Mouse (Mus musculus): ENCODE data around the gene Mreg. TPM values are rescaled to one million over a fixed set of nuclear protein-coding genes. Genes with fewer than 3 reads are reported as not detected.

The Mreg gene
- polyA plus RNA-seq, 1 experiment from 2014 or later: 4.2 TPM

DNA sequence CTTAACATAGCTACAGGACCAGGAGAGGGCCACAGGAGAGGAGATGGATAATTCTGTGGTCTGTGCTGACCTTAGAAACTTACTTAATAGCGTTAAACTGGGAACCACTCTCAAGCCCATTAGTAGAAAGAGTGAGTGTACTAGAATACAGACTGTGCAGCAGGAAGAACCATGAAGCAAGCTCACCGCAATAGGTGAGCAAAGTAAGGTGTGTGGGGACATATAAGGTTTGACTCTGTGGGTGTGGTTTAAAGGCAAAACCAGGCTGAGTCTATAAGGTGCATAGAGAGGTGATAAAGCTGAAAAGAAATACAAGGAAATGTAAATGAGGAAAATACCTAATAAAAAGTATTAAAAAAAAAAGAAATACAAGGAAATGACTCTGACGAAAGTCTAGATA lies 11.0 kb downstream of the Mreg start:
- Histone ChIP-seq H3K36me3 (no peaks in the 10 kb centered on the region), H3K4me3 (no peak overlapping the region), H3K9me3 (no peaks in the 10 kb centered on the region), H3K4me1 (peaks cover 17% of the 10 kb centered on the region), H3K27me3 (ENCODE audit: insufficient read depth, poor library complexity, severe bottlenecking) (no peaks in the 10 kb centered on the region), H3K27ac (no peak overlapping the region)
- no peak for DNase-seq (ENCODE audit: low spot score)
- WGBS: 87% methylated on average over 3 of the region's 3 CpGs

DNA sequence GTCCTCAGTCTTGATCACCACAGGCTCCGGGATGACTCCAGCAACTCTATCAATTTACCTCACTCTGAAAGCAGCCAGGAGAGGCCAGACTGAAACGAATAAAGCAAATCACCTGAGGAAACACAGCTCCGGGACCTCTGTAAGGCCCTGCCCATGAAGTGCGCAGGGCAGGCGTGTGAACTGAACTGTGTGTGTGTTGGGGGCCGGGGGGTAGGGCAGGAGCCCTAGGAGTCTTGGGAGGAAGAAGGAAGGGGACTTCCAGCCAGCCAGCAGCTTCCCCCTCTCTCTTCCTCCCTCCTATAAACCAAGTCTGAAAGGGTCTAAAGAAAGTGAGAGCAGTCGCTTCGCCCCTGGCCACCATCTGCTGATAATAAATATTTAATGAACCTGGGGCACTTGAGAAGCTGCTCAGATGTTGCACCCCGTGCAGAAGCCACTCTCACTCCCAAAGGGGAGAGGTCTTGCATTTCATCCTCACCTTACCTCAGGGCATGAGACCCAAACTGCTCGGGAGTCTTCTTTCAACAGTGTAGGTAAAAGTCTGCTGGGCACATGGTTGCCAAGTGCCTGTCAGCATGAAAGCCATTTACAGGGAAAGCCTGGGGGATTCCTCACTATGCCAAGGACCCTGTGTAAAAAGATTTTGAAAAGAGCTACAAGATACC lies 13.8 kb downstream of the Mreg start:
- DNase-seq (ENCODE audit: low spot score): no peak
- Histone ChIP-seq H3K4me3 (no peak overlapping the region), H3K4me1 (peaks cover 17% of the 10 kb centered on the region), H3K27me3 (ENCODE audit: insufficient read depth, poor library complexity, severe bottlenecking) (no peaks in the 10 kb centered on the region), H3K36me3 (no peaks in the 10 kb centered on the region), H3K27ac (no peak overlapping the region), H3K9me3 (no peaks in the 10 kb centered on the region)
- WGBS: 86% methylated on average over 10 of the region's 10 CpGs

DNA sequence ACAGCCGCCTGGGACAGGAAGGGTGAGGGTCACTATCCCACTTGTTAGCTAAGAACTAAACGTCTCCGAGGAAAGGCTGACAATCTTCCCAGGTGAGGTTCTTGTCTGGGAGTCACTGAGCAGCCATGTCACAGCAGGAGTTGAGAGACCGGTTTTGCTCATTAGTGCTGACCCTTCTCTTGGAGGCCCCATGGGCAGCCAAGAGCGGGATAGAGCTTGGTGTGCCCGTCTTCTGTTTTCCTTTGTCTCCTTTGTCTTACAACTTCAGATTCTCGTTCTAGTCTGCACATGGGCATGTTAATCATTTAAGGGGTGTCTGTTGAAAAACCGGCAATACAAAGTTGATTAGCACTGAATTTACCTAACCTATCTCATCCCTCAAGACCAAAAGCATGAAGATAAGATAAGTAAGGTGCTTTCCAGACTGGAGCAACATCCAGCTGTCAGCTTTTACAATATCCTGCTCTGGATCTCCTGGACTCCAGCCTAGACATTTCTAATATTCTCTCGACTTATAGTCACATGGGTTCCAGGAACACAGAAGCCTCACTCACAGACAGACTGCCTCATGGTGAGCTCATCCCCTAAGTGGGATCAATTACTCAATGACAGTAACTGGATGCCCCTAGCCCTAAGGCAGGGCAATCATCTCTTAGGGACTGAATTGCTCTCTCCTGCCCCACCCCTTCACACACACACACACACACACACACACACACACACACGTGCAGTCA lies 15.3 kb downstream of the Mreg start:
- DNase-seq (ENCODE audit: low spot score): no peak
- H3K27ac ChIP-seq: no peak overlapping the region
- no peaks in the 10 kb centered on the region for H3K9me3 ChIP-seq
- no peaks in the 10 kb centered on the region for H3K36me3 ChIP-seq
- H3K4me1 ChIP-seq: peaks cover 17% of the 10 kb centered on the region
- no peaks in the 10 kb centered on the region for H3K27me3 ChIP-seq (ENCODE audit: insufficient read depth, poor library complexity, severe bottlenecking)
- H3K4me3 ChIP-seq: no peak overlapping the region
- 57% methylated on average over 10 of the region's 10 CpGs for WGBS

DNA sequence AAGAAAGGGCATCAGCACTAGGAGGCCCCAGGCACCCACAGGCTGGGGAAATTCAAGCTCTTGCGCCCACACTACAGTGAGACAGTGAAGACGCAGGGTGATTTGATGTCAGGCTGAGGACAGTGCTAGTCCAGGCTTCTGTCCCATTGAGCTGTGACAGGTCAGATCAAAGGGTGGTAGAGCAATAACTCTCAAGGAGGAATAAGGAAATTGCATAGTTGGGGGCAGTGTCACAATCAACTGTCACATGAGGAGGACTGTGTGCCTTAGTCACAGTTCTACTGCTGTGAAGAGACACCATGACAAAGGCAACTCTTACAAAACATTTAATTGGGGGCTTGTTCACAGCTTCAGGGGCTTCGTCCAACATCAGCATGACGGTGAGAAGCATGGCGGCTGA lies 16.0 kb downstream of the Mreg start:
- WGBS: 87% methylated on average over 5 of the region's 5 CpGs

DNA sequence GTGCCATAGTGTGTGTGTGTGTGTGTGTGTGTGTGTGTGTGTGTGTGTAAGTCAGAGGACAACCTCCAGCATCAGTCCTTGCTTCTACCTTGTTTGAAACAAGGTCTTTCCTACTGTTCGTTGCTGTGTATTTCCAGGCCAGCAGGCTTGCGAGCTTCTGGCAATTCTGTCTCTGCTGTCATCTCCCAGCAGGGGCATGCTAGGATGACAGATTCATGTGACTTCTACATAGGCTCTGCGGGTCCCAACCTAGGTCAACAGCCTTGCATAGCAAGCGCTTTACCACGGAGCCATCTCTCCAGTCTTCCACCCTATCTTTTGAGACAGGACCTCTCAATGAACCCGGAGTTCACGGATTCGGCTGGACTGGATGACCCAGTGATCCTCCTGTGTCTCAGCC lies 20.7 kb downstream of the Mreg start:
- H3K9me3 ChIP-seq: no peaks in the 10 kb centered on the region
- 87% methylated on average over 8 of the region's 8 CpGs for WGBS
- no peak overlapping the region for H3K27ac ChIP-seq
- no peak overlapping the region for H3K4me3 ChIP-seq
- DNase-seq (ENCODE audit: low spot score): no peak
- peaks cover 3% of the 10 kb centered on the region; the same call in 1 of the 2 replicates for H3K4me1 ChIP-seq
- H3K27me3 ChIP-seq (ENCODE audit: insufficient read depth, poor library complexity, severe bottlenecking): no peaks in the 10 kb centered on the region
- H3K36me3 ChIP-seq: no peaks in the 10 kb centered on the region

More for the DNA sequence above, 16.0 kb downstream of the Mreg start:
- no peak for DNase-seq (ENCODE audit: low spot score)
- Histone ChIP-seq H3K36me3 (no peaks in the 10 kb centered on the region), H3K4me1 (peaks cover 17% of the 10 kb centered on the region), H3K4me3 (no peak overlapping the region), H3K27me3 (ENCODE audit: insufficient read depth, poor library complexity, severe bottlenecking) (no peaks in the 10 kb centered on the region), H3K9me3 (no peaks in the 10 kb centered on the region), H3K27ac (no peak overlapping the region)

DNA sequence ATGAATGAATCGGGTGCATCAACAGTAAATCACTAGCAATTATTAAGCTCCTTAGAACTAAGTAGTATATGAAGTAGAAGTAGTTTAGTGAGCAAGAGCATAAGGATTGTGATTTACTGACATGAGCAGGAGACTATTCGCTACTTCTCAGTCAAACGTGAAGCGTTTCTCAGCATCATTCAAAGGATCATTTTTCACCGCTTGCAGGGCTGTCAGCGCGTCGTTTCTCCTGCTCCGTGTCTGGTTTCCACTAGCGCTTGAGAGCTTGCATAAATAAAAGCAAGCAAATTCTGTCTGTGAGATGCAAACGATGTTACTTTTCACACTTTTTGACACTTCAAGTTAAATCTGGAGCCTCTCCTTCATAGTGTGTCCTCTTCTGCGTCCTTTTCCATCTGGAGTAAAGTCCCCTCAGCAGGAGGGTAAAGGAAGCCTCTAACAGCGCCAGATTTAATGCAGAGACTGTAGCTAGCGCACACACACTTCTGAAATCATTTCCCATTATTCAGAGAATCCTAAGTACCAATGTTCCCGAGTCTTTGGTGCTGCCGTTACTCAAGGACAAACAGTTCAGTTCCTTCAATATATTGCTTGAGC lies 23.9 kb downstream of the Mreg start:
- Histone ChIP-seq H3K9me3 (no peaks in the 10 kb centered on the region), H3K27me3 (ENCODE audit: insufficient read depth, poor library complexity, severe bottlenecking) (no peaks in the 10 kb centered on the region), H3K27ac (no peak overlapping the region), H3K4me3 (no peak overlapping the region), H3K36me3 (no peaks in the 10 kb centered on the region), H3K4me1 (peaks cover 2% of the 10 kb centered on the region)
- no peak for DNase-seq (ENCODE audit: low spot score)
- WGBS: 71% methylated on average over 16 of the region's 16 CpGs

DNA sequence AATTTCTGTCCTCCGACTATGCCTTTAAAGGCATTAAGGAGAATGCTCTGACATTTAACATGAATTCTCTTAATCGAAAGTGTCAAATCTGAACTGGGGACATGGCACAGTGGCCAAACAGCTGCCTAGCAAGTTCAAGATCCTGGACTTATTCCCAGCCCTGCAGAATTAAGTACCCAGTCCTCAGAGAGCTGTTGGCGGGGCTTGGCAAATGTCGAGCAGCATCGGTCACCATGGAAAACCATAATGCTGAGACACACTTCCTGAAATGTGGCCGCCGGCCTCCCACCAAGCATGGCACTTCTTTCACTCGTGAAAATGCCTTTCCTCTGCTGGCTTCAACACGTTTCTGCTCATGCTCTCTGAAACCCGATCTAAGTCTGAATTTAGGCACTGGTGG lies 24.6 kb downstream of the Mreg start:
- no peak overlapping the region for H3K27ac ChIP-seq

DNA sequence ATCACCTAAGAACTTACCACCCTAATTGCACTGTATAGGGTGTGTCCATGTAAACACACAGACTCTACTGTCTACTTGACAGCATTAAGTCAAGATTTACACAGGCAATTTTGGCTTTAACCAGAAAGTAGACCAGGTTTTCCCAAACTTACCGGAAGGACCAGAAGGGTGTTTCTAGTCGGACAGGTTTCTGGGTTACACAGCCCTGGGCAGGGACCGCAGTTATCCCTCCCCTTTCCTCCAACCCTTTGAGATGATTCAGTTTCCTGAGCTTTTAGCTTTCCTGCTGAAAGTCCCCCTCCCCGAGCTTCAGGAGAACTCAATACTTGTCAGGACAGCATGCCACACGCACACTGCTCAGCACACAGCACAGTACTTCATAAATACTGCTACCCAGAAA lies 26.0 kb downstream of the Mreg start:
- H3K36me3 ChIP-seq: no peaks in the 10 kb centered on the region
- no peaks in the 10 kb centered on the region for H3K9me3 ChIP-seq
- no peak overlapping the region for H3K4me3 ChIP-seq
- no peak for DNase-seq (ENCODE audit: low spot score)
- H3K4me1 ChIP-seq: peaks cover 12% of the 10 kb centered on the region
- no peaks in the 10 kb centered on the region for H3K27me3 ChIP-seq (ENCODE audit: insufficient read depth, poor library complexity, severe bottlenecking)
- 71% methylated on average over 5 of the region's 5 CpGs for WGBS
- H3K27ac ChIP-seq: no peak overlapping the region

More for the DNA sequence above, 24.6 kb downstream of the Mreg start:
- Histone ChIP-seq H3K4me1 (peaks cover 10% of the 10 kb centered on the region), H3K27me3 (ENCODE audit: insufficient read depth, poor library complexity, severe bottlenecking) (no peaks in the 10 kb centered on the region), H3K36me3 (no peaks in the 10 kb centered on the region), H3K9me3 (no peaks in the 10 kb centered on the region), H3K4me3 (no peak overlapping the region)
- WGBS: 73% methylated on average over 10 of the region's 10 CpGs
- no peak for DNase-seq (ENCODE audit: low spot score)

DNA sequence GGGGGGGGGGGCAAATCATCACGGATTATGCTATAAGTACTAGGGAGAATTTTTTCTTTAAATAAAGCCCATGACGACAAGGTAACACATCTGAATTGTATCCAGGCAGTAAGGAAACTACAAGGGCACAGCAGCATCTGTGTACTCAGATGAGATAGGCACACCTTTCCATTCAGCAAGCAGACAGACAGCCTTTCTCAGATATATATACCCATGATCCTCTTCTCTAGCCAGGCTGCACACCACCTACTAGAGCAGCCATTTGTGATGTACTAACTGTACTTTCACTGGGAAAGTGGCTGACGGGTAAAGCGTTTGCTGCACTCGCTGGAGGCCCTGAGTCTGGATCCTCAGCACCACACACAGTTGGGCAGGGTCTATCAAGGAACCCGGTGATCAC lies 28.6 kb downstream of the Mreg start:
- peak overlapping the region; percentile 45 for H3K4me3 ChIP-seq
- H3K27me3 ChIP-seq (ENCODE audit: insufficient read depth, poor library complexity, severe bottlenecking): no peaks in the 10 kb centered on the region
- peak overlapping the region; percentile 37; the same call in 1 of the 2 replicates for H3K27ac ChIP-seq
- DNase-seq (ENCODE audit: low spot score): no peak
- no peaks in the 10 kb centered on the region for H3K36me3 ChIP-seq
- H3K4me1 ChIP-seq: peaks cover 12% of the 10 kb centered on the region
- WGBS: 56% methylated on average over 6 of the region's 6 CpGs
- no peaks in the 10 kb centered on the region for H3K9me3 ChIP-seq

DNA sequence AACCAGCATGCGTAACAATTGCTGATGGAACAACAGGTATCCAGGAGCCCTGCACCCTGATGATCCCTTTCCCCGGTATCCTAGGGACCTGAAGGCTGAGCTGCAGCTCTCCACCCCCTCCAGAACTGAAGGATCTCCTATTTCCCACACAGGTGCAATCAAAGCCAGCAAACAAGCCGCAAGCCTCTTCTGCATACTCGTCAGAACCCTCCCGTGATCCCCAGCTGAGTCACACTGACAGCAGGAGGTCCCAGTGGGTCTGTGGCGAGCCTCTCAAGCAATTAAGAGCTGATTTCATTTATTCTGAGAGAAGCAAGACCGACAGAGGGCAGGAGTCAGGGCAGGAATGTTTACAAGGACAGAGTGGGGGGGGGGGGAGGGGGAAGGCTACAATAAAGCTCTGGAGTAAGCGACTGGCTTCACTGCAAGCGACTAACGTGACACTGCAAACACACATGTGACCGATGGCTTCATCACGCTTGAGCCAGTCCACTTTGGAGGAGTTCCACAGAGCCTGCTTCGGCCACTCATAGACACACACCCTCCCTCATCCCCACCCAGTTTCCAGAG lies 29.1 kb downstream of the Mreg start:
- WGBS: 9% methylated on average over 13 of the region's 13 CpGs
- no peak for DNase-seq (ENCODE audit: low spot score)
- H3K27me3 ChIP-seq (ENCODE audit: insufficient read depth, poor library complexity, severe bottlenecking): no peaks in the 10 kb centered on the region
- peak overlapping the region; percentile 37; the same call in 1 of the 2 replicates for H3K27ac ChIP-seq
- no peaks in the 10 kb centered on the region for H3K36me3 ChIP-seq
- H3K9me3 ChIP-seq: no peaks in the 10 kb centered on the region
- H3K4me3 ChIP-seq: peak overlapping the region; percentile 45
- H3K4me1 ChIP-seq: peaks cover 12% of the 10 kb centered on the region

DNA sequence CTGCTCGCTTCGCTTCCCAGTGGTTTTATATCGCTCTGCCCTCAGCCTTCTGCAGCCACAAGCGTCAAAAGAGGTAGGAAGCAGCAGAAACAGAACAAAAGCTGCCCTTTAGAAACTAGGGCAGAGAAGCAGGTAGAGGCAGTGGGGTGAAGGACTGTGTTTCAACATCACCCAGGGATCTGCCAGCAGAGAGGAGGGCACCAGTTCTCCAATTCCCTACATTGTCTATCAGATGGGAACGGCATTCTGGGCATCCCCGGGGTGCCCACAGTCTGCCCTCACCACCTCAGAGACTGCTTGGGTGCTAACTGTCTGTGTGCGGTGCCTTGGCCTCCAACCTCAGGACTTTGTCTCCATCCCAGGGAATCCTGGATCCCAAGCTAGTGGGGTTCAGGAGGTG lies 32.2 kb downstream of the Mreg start:
- WGBS: 89% methylated on average over 7 of the region's 7 CpGs
- H3K4me1 ChIP-seq: peaks cover 16% of the 10 kb centered on the region
- H3K27ac ChIP-seq: no peak overlapping the region
- DNase-seq (ENCODE audit: low spot score): no peak
- no peaks in the 10 kb centered on the region for H3K36me3 ChIP-seq
- H3K4me3 ChIP-seq: no peak overlapping the region
- no peaks in the 10 kb centered on the region for H3K9me3 ChIP-seq
- no peaks in the 10 kb centered on the region for H3K27me3 ChIP-seq (ENCODE audit: insufficient read depth, poor library complexity, severe bottlenecking)

DNA sequence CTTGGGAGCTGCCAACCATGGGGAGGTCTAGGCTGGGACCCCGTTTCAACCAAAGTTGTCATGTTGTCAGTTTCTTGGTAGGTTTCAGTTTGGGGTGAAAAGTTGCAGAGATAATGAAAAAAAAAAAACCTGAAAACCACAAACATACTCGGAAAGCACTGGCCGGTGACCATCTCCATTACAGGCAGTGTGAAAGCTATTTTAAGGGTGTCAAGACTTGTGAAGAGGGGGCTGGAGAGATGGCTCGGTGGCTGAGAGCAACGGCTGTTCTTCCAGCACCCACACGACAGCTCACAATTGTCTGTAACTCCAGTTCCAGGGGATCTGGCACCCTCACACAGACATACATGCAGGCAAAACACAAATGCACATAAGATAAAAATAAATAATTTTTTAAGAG lies 35.9 kb downstream of the Mreg start:
- WGBS: 41% methylated on average over 6 of the region's 6 CpGs
- Histone ChIP-seq H3K36me3 (no peaks in the 10 kb centered on the region), H3K27me3 (ENCODE audit: insufficient read depth, poor library complexity, severe bottlenecking) (no peaks in the 10 kb centered on the region), H3K27ac (peak overlapping the region; percentile 56; the same call in 1 of the 2 replicates), H3K9me3 (no peaks in the 10 kb centered on the region), H3K4me1 (peaks cover 22% of the 10 kb centered on the region), H3K4me3 (no peak overlapping the region)
- no peak for DNase-seq (ENCODE audit: low spot score)

DNA sequence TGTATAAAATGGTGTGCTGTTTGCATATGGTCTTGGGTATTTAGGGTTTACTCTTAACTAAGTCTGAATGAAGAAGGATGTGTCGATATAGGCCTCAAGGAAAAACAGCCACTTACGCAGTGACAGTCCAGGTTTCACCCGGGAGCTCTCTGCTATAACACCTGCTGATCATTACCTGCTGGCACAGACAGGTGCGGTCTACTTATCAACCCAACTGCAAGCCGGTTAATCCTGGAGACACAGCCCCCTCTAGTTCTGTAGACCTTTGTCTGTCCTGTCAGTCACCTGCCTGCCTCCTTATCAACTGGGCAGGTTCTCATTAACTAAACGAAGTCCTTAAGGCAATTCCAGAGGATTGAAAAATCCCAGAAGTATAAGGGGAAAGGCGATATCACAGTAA lies 37.9 kb downstream of the Mreg start:
- 64% methylated on average over 7 of the region's 7 CpGs for WGBS
- H3K27me3 ChIP-seq (ENCODE audit: insufficient read depth, poor library complexity, severe bottlenecking): no peaks in the 10 kb centered on the region
- H3K27ac ChIP-seq: no peak overlapping the region
- H3K36me3 ChIP-seq: no peaks in the 10 kb centered on the region
- H3K4me3 ChIP-seq: no peak overlapping the region
- DNase-seq (ENCODE audit: low spot score): no peak
- H3K4me1 ChIP-seq: peaks cover 28% of the 10 kb centered on the region
- H3K9me3 ChIP-seq: no peaks in the 10 kb centered on the region

Data from heart, embryonic 10.5 days (tissue).